Mouse (Mus musculus): Measurements from ENCODE around the gene Tmem63b.

GRCm38 (mm10) chr17:45619386-45620256 lies 67.1 kb downstream of the Tmem63b start:
- TF ChIP-seq POLR2A (IDR thresholded peaks at IDR 0.05; ENCODE audit: extremely low read depth, insufficient read depth, low read length) (no peak), CTCF (IDR thresholded peaks at IDR 0.05; ENCODE audit: low read depth, low read length) (no peak)

Data from liver, adult 2 months (tissue).